Mouse (Mus musculus) cortical plate, adult 2 months (tissue): ENCODE data around the gene Zbtb20.

Source experiments
- CTCF ChIP-seq: fragments of 200-500 bp; IDR thresholded peaks from 2 replicates; pipeline ENCODE4 v1.5.1; 2011; ENCODE audit warnings: mild to moderate bottlenecking, control low read depth, low read length; ENCODE audit not compliant: insufficient read depth; ENCODE audit errors: extremely low read depth
- POLR2A ChIP-seq: fragments of 200-500 bp; IDR thresholded peaks from 2 replicates; pipeline ENCODE4 v1.6.1; 2011; ENCODE audit warnings: mild to moderate bottlenecking, low read length, control low read depth; ENCODE audit not compliant: insufficient read depth; ENCODE audit errors: extremely low read depth

DNA sequence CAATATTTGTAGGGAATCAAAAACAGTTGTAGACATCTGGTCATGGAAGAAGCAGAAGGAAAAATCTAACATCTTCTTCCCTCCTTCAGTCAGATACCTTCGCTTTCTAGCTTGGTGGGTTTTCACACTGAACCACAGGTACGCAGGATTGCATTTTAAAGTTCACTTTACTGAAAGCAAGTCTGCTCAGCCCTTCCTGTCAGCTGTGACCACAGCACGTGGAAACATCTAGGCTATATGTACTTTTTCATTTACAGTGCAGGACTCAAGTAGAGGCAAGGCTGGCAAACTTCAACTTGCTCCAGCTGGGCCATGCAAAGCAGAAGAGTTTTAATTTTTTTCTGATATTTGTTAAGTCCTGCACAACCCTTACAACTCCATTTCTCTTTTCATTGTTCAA is 424.7 kb downstream of the Zbtb20 start:
- TF ChIP-seq CTCF: no peak
- TF ChIP-seq POLR2A: no peak
